ENCODE assay signal across 13 mouse cellular contexts in the genomic region with DNA sequence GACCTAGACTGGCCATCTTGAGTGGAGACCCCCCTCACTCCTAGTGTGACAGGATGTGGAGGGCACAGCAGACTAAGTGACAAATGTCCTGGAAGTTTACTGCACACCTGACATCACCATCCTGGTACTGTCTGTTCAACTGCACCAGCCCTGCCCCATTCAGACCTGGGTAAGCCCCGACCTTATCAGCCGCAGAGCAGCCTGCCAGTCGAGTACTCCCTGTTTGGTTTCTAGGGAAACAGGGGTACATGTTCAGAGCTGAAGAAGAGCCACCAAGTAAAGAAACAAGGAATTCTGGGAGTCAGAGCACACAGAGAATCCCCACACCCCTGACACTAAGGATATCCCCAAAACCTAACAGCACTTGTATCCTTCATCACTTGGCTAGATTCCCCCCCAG. TPM values are rescaled to one million over a fixed set of nuclear protein-coding genes. Genes with fewer than 3 reads are reported as not detected.
DNase-seq lines count a peak whose midpoint lies in the region; ATAC-seq and TF ChIP-seq lines count a peak whose summit lies in the region.
"Had no signal": no experiment of that assay in that cellular context is flagged by ENCODE, and none has a peak within 500 bp of the region (broad histone marks: within the 10 kb centered on the region; RNA-seq: fewer than 3 reads in every experiment).

No protein-coding gene starts in this region.

- no peak for TF ChIP-seq CTCF in intestine, postnatal 0 days (IDR thresholded peaks at IDR 0.05; ENCODE audit: low read depth)

- H3K4me3 ChIP-seq in intestine, embryonic 16.5 days (ENCODE audit: low read length), result no peak overlapping the region
- no peak overlapping the region for H3K4me3 ChIP-seq in intestine, postnatal 0 days (ENCODE audit: low read depth, low read length)
- peak overlapping the region; percentile 42 for H3K4me3 ChIP-seq in liver, embryonic 16.5 days (ENCODE audit: low read depth, low read length)
- H3K4me3 ChIP-seq: limb, embryonic 15.5 days had no signal

- H3K4me1 ChIP-seq in intestine, embryonic 16.5 days (ENCODE audit: control insufficient read depth, insufficient read depth, low read length), result peaks cover 8% of the 10 kb centered on the region
- H3K4me1 ChIP-seq in intestine, postnatal 0 days (replicated peaks; ENCODE audit: control insufficient read depth, insufficient read depth, low read length), result no peaks in the 10 kb centered on the region
- H3K4me1 ChIP-seq in liver, embryonic 16.5 days (ENCODE audit: control insufficient read depth, low read depth, low read length), result peaks cover 19% of the 10 kb centered on the region

- no peak overlapping the region for H3K9ac ChIP-seq in intestine, embryonic 16.5 days (ENCODE audit: low read depth, low read length)
- H3K9ac ChIP-seq in intestine, postnatal 0 days (ENCODE audit: low read depth, low read length), result no peak overlapping the region
- peak overlapping the region; percentile 24; the same call in 1 of the 2 replicates for H3K9ac ChIP-seq in liver, embryonic 16.5 days (ENCODE audit: low read depth, low read length)
- H3K9ac ChIP-seq: limb, embryonic 15.5 days had no signal

- WGBS in intestine, embryonic 16.5 days, result 46% methylated on average over 3 of the region's 3 CpGs
- WGBS in intestine, postnatal 0 days, result 33% methylated on average over 3 of the region's 3 CpGs
- WGBS in liver, embryonic 16.5 days (ENCODE audit: insufficient replicate concordance), result 18% methylated on average over 3 of the region's 3 CpGs

- H3K27me3 ChIP-seq in intestine, embryonic 16.5 days (replicated peaks; ENCODE audit: control insufficient read depth, insufficient read depth, low read length), result no peaks in the 10 kb centered on the region
- H3K27me3 ChIP-seq in intestine, postnatal 0 days (replicated peaks; ENCODE audit: control insufficient read depth, insufficient read depth, low read length), result no peaks in the 10 kb centered on the region
- H3K27me3 ChIP-seq in liver, embryonic 16.5 days (ENCODE audit: control insufficient read depth, insufficient read depth, low read depth, low read length), result no peaks in the 10 kb centered on the region
- H3K27me3 ChIP-seq: limb, embryonic 15.5 days had no signal

- no peaks in the 10 kb centered on the region for H3K9me3 ChIP-seq in intestine, embryonic 16.5 days (ENCODE audit: control insufficient read depth, low read length)
- H3K9me3 ChIP-seq in intestine, postnatal 0 days (ENCODE audit: control insufficient read depth), result no peaks in the 10 kb centered on the region
- no peaks in the 10 kb centered on the region for H3K9me3 ChIP-seq in liver, embryonic 16.5 days (replicated peaks; ENCODE audit: control insufficient read depth, low read length)
- H3K9me3 ChIP-seq: limb, embryonic 15.5 days had no signal

- H3K36me3 ChIP-seq in intestine, embryonic 16.5 days (ENCODE audit: control insufficient read depth, insufficient read depth, low read length), result 0 out of 2 replicates have a peak, but pooled peaks cover 3% of the 10 kb centered on the region
- peaks cover 16% of the 10 kb centered on the region for H3K36me3 ChIP-seq in intestine, postnatal 0 days (ENCODE audit: control insufficient read depth, insufficient read depth)
- H3K36me3 ChIP-seq in liver, embryonic 16.5 days (ENCODE audit: control insufficient read depth, insufficient read depth), result no peaks in the 10 kb centered on the region; the same call in 1 of the 2 replicates

- ATAC-seq in intestine, embryonic 16.5 days, result peak; percentile 25; the same call in 1 of the 2 replicates
- ATAC-seq in intestine, postnatal 0 days, result no peak
- peak; percentile 86 for ATAC-seq in erythroid progenitor cell, adult 5-6 weeks (replicated peaks; ENCODE audit: low FRiP score, poor library complexity, severe bottlenecking)
- ATAC-seq in liver, embryonic 16.5 days (ENCODE audit: low read depth), result peak; percentile 90
- ATAC-seq in frontal cortex, adult (ENCODE audit: low TSS enrichment), result no peak

- H3K27ac ChIP-seq in intestine, embryonic 16.5 days (ENCODE audit: low read length), result no peak overlapping the region
- H3K27ac ChIP-seq in intestine, postnatal 0 days (ENCODE audit: low read depth, low read length), result no peak overlapping the region
- peak overlapping the region; percentile 69 for H3K27ac ChIP-seq in liver, embryonic 16.5 days (ENCODE audit: low read length)
- H3K27ac ChIP-seq: limb, embryonic 15.5 days had no signal

- H3K4me2 ChIP-seq in intestine, embryonic 16.5 days (ENCODE audit: low read depth, low read length), result no peak overlapping the region
- no peak overlapping the region for H3K4me2 ChIP-seq in intestine, postnatal 0 days (replicated peaks; ENCODE audit: low read depth)
- peak overlapping the region; percentile 45 for H3K4me2 ChIP-seq in liver, embryonic 16.5 days (ENCODE audit: low read depth, low read length)
- H3K4me2 ChIP-seq: limb, embryonic 15.5 days had no signal

- peak; percentile 36 for DNase-seq in MEL-GATA-1-ER (ENCODE audit: extremely low read depth, low read depth)
- no peak for DNase-seq in adrenal gland, postnatal 10 days
- no peak for DNase-seq in ovary, postnatal 10 days (ENCODE audit: low spot score)
- DNase-seq: cerebellum, postnatal 25 days; kidney, postnatal 25 days; layer of hippocampus, postnatal 36 days; thymus, postnatal 4 days had no signal

RNA-seq across cellular contexts. Expression of a gene that starts 55.1 kb away (rescaled TPM):
- 20.6 and 21.1 TPM in 2 replicates for polyA plus RNA-seq in intestine, embryonic 16.5 days (2015; fragmentation: Nextera tagmentation; extraction: Ambion mirVana)
- 7.9 and 8.7 TPM in 2 replicates for polyA plus RNA-seq in intestine, postnatal 0 days (2015; fragmentation: Nextera tagmentation; extraction: Ambion mirVana)
- 7.9 and 8.0 TPM in 2 replicates for total RNA-seq in erythroid progenitor cell, adult 5-6 weeks (2015; ENCODE audit: low replicate concordance)
- 3.6 and 3.8 TPM in 2 replicates for total RNA-seq in erythroid progenitor cell, adult 5-6 weeks (2017; ENCODE audit: low replicate concordance)
- polyA plus RNA-seq in liver, embryonic 16.5 days (2015; fragmentation: Nextera tagmentation; extraction: Ambion mirVana), result 5.0 and 5.9 TPM in 2 replicates
- total RNA-seq in adrenal gland, postnatal 10 days (2021), result 10 to 100 TPM; 39.3 to 40.3 TPM

Comparison
In these comparisons a context has a peak if more than half of its experiments do, and no peak if none do; other contexts are left out.
1. ATAC-seq: peak in intestine, embryonic 16.5 days (single experiment), erythroid progenitor cell, adult 5-6 weeks (single experiment) and liver, embryonic 16.5 days (single experiment); none in intestine, postnatal 0 days (single experiment) and frontal cortex, adult (single experiment).